Mouse (Mus musculus): ENCODE measurements at regions not wholly inside any gene's neighbourhood (a gene's known extent, or its start where the extent isn't known, plus 50 kb on each side); places are given as distances from the start of the nearest gene placed in this dataset.
A peak's percentile ranks its signal among the peaks of the same experiment; 100 is the strongest.

GRCm38 (mm10) chr11:63620220-63620619, 301.9 kb downstream of the Hs3st3b1 start:
- DNase-seq (ENCODE audit: low read depth): no peak
- no peak for TF ChIP-seq POLR2A (IDR thresholded peaks at IDR 0.05; ENCODE audit: borderline replicate concordance, extremely low read depth, insufficient read depth, insufficient read length, poor library complexity, severe bottlenecking)
- no peak for TF ChIP-seq CTCF (IDR thresholded peaks at IDR 0.05; ENCODE audit: borderline replicate concordance, extremely low read depth, insufficient read depth, insufficient read length)

DNA sequence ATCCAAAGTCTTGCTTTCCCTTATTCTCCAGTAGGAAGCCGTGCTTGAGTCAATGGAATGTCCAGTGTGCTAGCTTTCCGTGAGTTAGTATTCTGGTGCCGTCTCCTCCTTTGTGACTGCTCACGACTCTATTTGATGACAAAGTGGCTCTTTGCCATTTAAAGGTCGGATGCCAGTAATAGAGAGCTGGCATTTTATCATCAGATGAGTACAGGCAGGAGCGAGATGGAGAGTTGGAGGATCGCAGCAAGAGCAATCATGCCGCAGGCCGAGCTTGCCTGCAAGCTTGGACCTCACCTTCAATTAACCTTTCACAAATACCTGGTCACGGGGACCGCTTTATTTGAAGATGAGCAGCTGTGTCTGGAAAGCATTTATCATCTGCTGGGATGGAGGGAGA, 291.8 kb downstream of the Hs3st3b1 start:
- peak; percentile 54 for DNase-seq (ENCODE audit: low read depth)
- no peak for TF ChIP-seq CTCF (IDR thresholded peaks at IDR 0.05; ENCODE audit: borderline replicate concordance, extremely low read depth, insufficient read depth, insufficient read length)
- TF ChIP-seq POLR2A (IDR thresholded peaks at IDR 0.05; ENCODE audit: borderline replicate concordance, extremely low read depth, insufficient read depth, insufficient read length, poor library complexity, severe bottlenecking): no peak

GRCm38 (mm10) chr11:63657057-63657456, 265.0 kb downstream of the Hs3st3b1 start:
- peak; percentile 53 for DNase-seq (ENCODE audit: low read depth)
- no peak for TF ChIP-seq CTCF (IDR thresholded peaks at IDR 0.05; ENCODE audit: borderline replicate concordance, extremely low read depth, insufficient read depth, insufficient read length)
- no peak for TF ChIP-seq POLR2A (IDR thresholded peaks at IDR 0.05; ENCODE audit: borderline replicate concordance, extremely low read depth, insufficient read depth, insufficient read length, poor library complexity, severe bottlenecking)

DNA sequence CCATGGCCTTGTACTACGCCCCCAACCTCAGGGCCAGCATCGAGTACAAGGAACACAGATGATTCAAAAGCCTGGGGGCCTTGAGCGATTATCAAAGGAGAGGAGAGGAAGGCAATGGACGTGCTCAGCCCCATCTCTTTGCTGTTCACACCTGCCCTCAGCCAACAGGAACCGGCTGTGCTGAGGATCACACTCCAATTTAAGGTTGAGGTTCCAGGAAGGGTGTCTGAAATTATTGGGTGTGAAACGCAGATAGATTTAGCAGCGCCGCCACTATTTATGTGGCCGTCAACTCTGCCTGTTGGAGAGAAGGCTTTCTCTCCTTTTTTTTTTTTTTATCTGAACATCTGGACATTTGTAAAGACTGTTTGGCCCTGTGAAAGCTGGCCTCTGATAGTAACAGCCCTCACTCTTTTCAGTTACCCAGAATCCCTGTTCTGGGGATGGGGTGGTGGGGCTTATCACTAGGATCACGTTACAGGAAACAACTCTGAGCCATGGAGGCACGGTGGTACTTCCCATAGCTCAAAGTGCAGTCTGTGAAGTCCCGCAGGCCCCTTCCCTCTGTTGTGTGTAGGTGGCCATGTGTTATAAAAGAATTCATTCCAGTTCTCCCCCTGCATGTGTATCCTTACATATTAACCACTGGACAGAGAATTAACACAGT, 256.7 kb downstream of the Hs3st3b1 start:
- TF ChIP-seq CTCF (IDR thresholded peaks at IDR 0.05; ENCODE audit: borderline replicate concordance, extremely low read depth, insufficient read depth, insufficient read length) (no peak), POLR2A (IDR thresholded peaks at IDR 0.05; ENCODE audit: borderline replicate concordance, extremely low read depth, insufficient read depth, insufficient read length, poor library complexity, severe bottlenecking) (no peak)
- no peak for DNase-seq (ENCODE audit: low read depth)

DNA sequence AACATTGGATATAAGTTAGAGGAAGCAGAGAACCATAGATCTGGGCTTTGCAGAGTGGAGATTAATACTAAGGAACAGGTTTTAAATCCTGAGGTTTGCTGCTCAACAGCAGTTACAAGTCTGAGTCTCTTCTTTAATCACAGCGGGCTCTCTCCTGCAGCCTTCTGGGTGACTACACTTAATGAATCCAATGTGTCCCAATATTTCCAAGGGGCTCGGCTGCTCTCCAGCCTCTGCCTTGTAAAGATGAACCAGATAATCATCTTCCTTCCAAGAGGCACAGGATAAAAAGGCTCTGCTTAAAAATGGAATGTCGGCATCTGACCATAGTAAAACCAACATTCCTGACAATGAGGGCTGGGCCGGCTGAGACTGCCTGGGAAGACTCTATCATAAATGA, 251.6 kb downstream of the Hs3st3b1 start:
- TF ChIP-seq CTCF (IDR thresholded peaks at IDR 0.05; ENCODE audit: borderline replicate concordance, extremely low read depth, insufficient read depth, insufficient read length) (no peak), POLR2A (IDR thresholded peaks at IDR 0.05; ENCODE audit: borderline replicate concordance, extremely low read depth, insufficient read depth, insufficient read length, poor library complexity, severe bottlenecking) (no peak)

DNA sequence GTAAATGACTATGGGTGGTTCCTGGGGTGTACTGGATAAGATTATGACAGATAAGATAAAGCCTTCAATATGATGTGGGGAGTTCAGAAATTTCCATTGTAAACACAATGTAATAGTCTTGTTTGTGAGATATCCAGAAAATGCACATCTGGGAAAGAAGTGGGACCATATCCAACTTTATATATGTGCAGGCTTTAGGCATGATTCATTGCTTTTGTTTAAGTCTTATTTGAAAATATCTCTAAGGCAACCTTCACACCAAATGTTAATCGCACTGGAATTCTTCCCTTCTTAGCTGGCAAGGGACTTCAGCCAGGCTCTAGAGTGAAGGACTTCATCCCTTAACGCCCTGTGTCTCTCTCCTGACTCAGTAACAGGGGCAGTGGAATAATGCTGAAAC, 250.3 kb downstream of the Hs3st3b1 start:
- no peak for TF ChIP-seq CTCF (IDR thresholded peaks at IDR 0.05; ENCODE audit: borderline replicate concordance, extremely low read depth, insufficient read depth, insufficient read length)
- TF ChIP-seq POLR2A (IDR thresholded peaks at IDR 0.05; ENCODE audit: borderline replicate concordance, extremely low read depth, insufficient read depth, insufficient read length, poor library complexity, severe bottlenecking): no peak
- no peak for DNase-seq (ENCODE audit: low read depth)

More for the DNA sequence above, 251.6 kb downstream of the Hs3st3b1 start:
- DNase-seq (ENCODE audit: low read depth): no peak

GRCm38 (mm10) chr11:63677921-63678320, 244.2 kb downstream of the Hs3st3b1 start:
- DNase-seq (ENCODE audit: low read depth): peak; percentile 61
- TF ChIP-seq CTCF (IDR thresholded peaks at IDR 0.05; ENCODE audit: borderline replicate concordance, extremely low read depth, insufficient read depth, insufficient read length): no peak
- TF ChIP-seq POLR2A (IDR thresholded peaks at IDR 0.05; ENCODE audit: borderline replicate concordance, extremely low read depth, insufficient read depth, insufficient read length, poor library complexity, severe bottlenecking): no peak

GRCm38 (mm10) chr11:63678382-63678905, 243.6 kb downstream of the Hs3st3b1 start:
- DNase-seq (ENCODE audit: low read depth): peak; percentile 74
- no peak for TF ChIP-seq POLR2A (IDR thresholded peaks at IDR 0.05; ENCODE audit: borderline replicate concordance, extremely low read depth, insufficient read depth, insufficient read length, poor library complexity, severe bottlenecking)
- no peak for TF ChIP-seq CTCF (IDR thresholded peaks at IDR 0.05; ENCODE audit: borderline replicate concordance, extremely low read depth, insufficient read depth, insufficient read length)

DNA sequence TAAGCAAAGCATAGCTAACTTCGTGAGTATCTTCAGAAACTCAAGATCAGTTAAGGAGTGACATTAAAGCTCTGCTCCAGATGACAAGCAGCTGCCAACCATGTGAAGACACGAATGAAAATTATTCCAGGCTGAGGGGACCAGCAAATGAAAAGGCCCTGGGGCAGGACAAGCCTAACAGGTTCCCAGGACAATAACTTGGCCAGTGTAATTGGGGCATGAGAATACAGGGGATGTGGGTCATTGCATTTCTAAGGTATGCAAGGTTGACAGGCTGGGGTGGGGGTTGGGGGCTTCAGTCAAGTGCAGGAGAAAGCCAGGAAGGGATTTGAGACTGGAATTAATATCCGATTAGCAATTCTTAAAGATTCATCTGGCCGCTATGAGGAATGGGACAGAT, 242.6 kb downstream of the Hs3st3b1 start:
- TF ChIP-seq POLR2A (IDR thresholded peaks at IDR 0.05; ENCODE audit: borderline replicate concordance, extremely low read depth, insufficient read depth, insufficient read length, poor library complexity, severe bottlenecking) (no peak), CTCF (IDR thresholded peaks at IDR 0.05; ENCODE audit: borderline replicate concordance, extremely low read depth, insufficient read depth, insufficient read length) (no peak)
- DNase-seq (ENCODE audit: low read depth): no peak

GRCm38 (mm10) chr11:63684228-63684980, 237.7 kb downstream of the Hs3st3b1 start:
- no peak for TF ChIP-seq CTCF (IDR thresholded peaks at IDR 0.05; ENCODE audit: borderline replicate concordance, extremely low read depth, insufficient read depth, insufficient read length)
- no peak for TF ChIP-seq POLR2A (IDR thresholded peaks at IDR 0.05; ENCODE audit: borderline replicate concordance, extremely low read depth, insufficient read depth, insufficient read length, poor library complexity, severe bottlenecking)
- DNase-seq (ENCODE audit: low read depth): peak; percentile 46

DNA sequence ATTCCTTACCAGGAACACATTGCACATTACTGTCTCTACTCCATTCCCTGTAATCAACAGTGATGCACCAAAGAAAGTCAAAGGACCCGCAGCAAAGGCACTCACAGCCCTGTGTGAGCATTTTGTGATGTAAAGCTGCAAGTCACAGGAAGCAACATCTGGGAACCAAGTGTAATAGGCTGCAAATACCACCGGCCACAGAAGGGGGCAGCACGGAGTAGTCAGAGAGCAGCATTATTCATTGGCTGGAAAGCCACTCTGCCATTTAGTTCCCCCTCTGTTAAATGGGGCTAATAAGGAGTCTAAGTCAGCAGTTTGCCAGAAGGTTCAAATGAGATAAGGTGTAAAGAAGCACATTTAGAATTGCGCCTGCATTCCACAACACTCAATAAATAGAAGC, 231.0 kb downstream of the Hs3st3b1 start:
- TF ChIP-seq CTCF (IDR thresholded peaks at IDR 0.05; ENCODE audit: borderline replicate concordance, extremely low read depth, insufficient read depth, insufficient read length): peak; percentile 49; the same call in 1 of the 2 replicates
- TF ChIP-seq POLR2A (IDR thresholded peaks at IDR 0.05; ENCODE audit: borderline replicate concordance, extremely low read depth, insufficient read depth, insufficient read length, poor library complexity, severe bottlenecking): no peak
- no peak for DNase-seq (ENCODE audit: low read depth)

Measured in brain, embryonic 14.5 days (tissue).